Mouse (Mus musculus): Measurements from ENCODE around the gene Nxpe3.

GRCm38 (mm10) chr16:55841506-55841905 lies 53.6 kb downstream of the Nxpe3 start:
- TF ChIP-seq POLR2A (IDR thresholded peaks at IDR 0.05; ENCODE audit: low read depth, low read length), result no peak
- TF ChIP-seq CTCF (IDR thresholded peaks at IDR 0.05; ENCODE audit: extremely low read depth, insufficient read depth, insufficient read length, insufficient replicate concordance), result no peak
